Mouse (Mus musculus): ENCODE measurements around the gene Igf1r. TPM values are rescaled to one million over a fixed set of nuclear protein-coding genes. Genes with fewer than 3 reads are reported as not detected.

The Igf1r gene
- polyA plus RNA-seq, 1 experiment from 2014 or later, result 29.7 TPM

- 85% methylated on average over 15 of the region's 15 CpGs for WGBS
- H3K4me2 ChIP-seq (replicated peaks; ENCODE audit: low read depth, low read length), result no peak overlapping the region
- no peaks in the 10 kb centered on the region for H3K9me3 ChIP-seq (ENCODE audit: control insufficient read depth, low read length)
- no peaks in the 10 kb centered on the region for H3K27me3 ChIP-seq (ENCODE audit: control insufficient read depth, insufficient read depth, low read length)
- H3K36me3 ChIP-seq (ENCODE audit: control insufficient read depth, insufficient read depth, low read length), result peaks cover 84% of the 10 kb centered on the region
- H3K4me1 ChIP-seq (ENCODE audit: control insufficient read depth, insufficient read depth, low read length), result no peaks in the 10 kb centered on the region
- H3K27ac ChIP-seq (ENCODE audit: low read depth, low read length), result no peak overlapping the region
- no peak overlapping the region for H3K9ac ChIP-seq (ENCODE audit: low read depth, low read length)
- no peak overlapping the region for H3K4me3 ChIP-seq (ENCODE audit: low read length)
- ATAC-seq (ENCODE audit: low FRiP score, low TSS enrichment), result no peak
These were observed 241.5 kb downstream of the Igf1r start for GRCm38 (mm10) chr7:68193958-68194695.

- Histone ChIP-seq H3K4me2 (replicated peaks; ENCODE audit: low read depth, low read length) (no peak overlapping the region), H3K27me3 (ENCODE audit: control insufficient read depth, insufficient read depth, low read length) (no peaks in the 10 kb centered on the region), H3K9ac (ENCODE audit: low read depth, low read length) (no peak overlapping the region), H3K36me3 (ENCODE audit: control insufficient read depth, insufficient read depth, low read length) (peaks cover 78% of the 10 kb centered on the region), H3K27ac (ENCODE audit: low read depth, low read length) (no peak overlapping the region), H3K9me3 (ENCODE audit: control insufficient read depth, low read length) (no peaks in the 10 kb centered on the region), H3K4me3 (ENCODE audit: low read length) (no peak overlapping the region), H3K4me1 (ENCODE audit: control insufficient read depth, insufficient read depth, low read length) (no peaks in the 10 kb centered on the region)
- no peak for ATAC-seq (ENCODE audit: low FRiP score, low TSS enrichment)
- WGBS, result 94% methylated on average over 7 of the region's 7 CpGs
These were observed 247.0 kb downstream of the Igf1r start for GRCm38 (mm10) chr7:68199609-68200008.

- Histone ChIP-seq H3K36me3 (ENCODE audit: control insufficient read depth, insufficient read depth, low read length) (peaks cover 71% of the 10 kb centered on the region), H3K9ac (ENCODE audit: low read depth, low read length) (no peak overlapping the region), H3K9me3 (ENCODE audit: control insufficient read depth, low read length) (no peaks in the 10 kb centered on the region), H3K27me3 (ENCODE audit: control insufficient read depth, insufficient read depth, low read length) (no peaks in the 10 kb centered on the region), H3K4me2 (replicated peaks; ENCODE audit: low read depth, low read length) (no peak overlapping the region), H3K4me1 (ENCODE audit: control insufficient read depth, insufficient read depth, low read length) (no peaks in the 10 kb centered on the region), H3K4me3 (ENCODE audit: low read length) (no peak overlapping the region), H3K27ac (ENCODE audit: low read depth, low read length) (no peak overlapping the region)
- ATAC-seq (ENCODE audit: low FRiP score, low TSS enrichment), result no peak
- WGBS, result 92% methylated on average over 8 of the region's 8 CpGs
These were observed 253.3 kb downstream of the Igf1r start for GRCm38 (mm10) chr7:68205776-68206427.

GRCm38 (mm10) chr7:68209039-68209438 lies 256.4 kb downstream of the Igf1r start:
- H3K36me3 ChIP-seq (ENCODE audit: control insufficient read depth, insufficient read depth, low read length), result peaks cover 72% of the 10 kb centered on the region
- ATAC-seq (ENCODE audit: low FRiP score, low TSS enrichment), result no peak

GRCm38 (mm10) chr7:68210417-68210816 lies 257.8 kb downstream of the Igf1r start:
- Histone ChIP-seq H3K27ac (ENCODE audit: low read depth, low read length) (no peak overlapping the region), H3K4me2 (replicated peaks; ENCODE audit: low read depth, low read length) (no peak overlapping the region), H3K36me3 (ENCODE audit: control insufficient read depth, insufficient read depth, low read length) (peaks cover 74% of the 10 kb centered on the region), H3K4me1 (ENCODE audit: control insufficient read depth, insufficient read depth, low read length) (no peaks in the 10 kb centered on the region), H3K9me3 (ENCODE audit: control insufficient read depth, low read length) (no peaks in the 10 kb centered on the region), H3K4me3 (ENCODE audit: low read length) (no peak overlapping the region), H3K9ac (ENCODE audit: low read depth, low read length) (no peak overlapping the region), H3K27me3 (ENCODE audit: control insufficient read depth, insufficient read depth, low read length) (no peaks in the 10 kb centered on the region)
- WGBS, result 81% methylated on average over 4 of the region's 4 CpGs
- no peak for ATAC-seq (ENCODE audit: low FRiP score, low TSS enrichment)

More at GRCm38 (mm10) chr7:68209039-68209438, 256.4 kb downstream of the Igf1r start:
- no peaks in the 10 kb centered on the region for H3K27me3 ChIP-seq (ENCODE audit: control insufficient read depth, insufficient read depth, low read length)
- H3K4me1 ChIP-seq (ENCODE audit: control insufficient read depth, insufficient read depth, low read length), result no peaks in the 10 kb centered on the region
- no peaks in the 10 kb centered on the region for H3K9me3 ChIP-seq (ENCODE audit: control insufficient read depth, low read length)
- no peak overlapping the region for H3K4me3 ChIP-seq (ENCODE audit: low read length)
- no peak overlapping the region for H3K27ac ChIP-seq (ENCODE audit: low read depth, low read length)
- WGBS, result 95% methylated on average over 6 of the region's 6 CpGs
- H3K9ac ChIP-seq (ENCODE audit: low read depth, low read length), result no peak overlapping the region
- no peak overlapping the region for H3K4me2 ChIP-seq (replicated peaks; ENCODE audit: low read depth, low read length)

GRCm38 (mm10) chr7:68211883-68212282 lies 259.3 kb downstream of the Igf1r start:
- H3K4me1 ChIP-seq (ENCODE audit: control insufficient read depth, insufficient read depth, low read length), result no peaks in the 10 kb centered on the region
- H3K4me2 ChIP-seq (replicated peaks; ENCODE audit: low read depth, low read length), result no peak overlapping the region
- ATAC-seq (ENCODE audit: low FRiP score, low TSS enrichment), result no peak
- H3K36me3 ChIP-seq (ENCODE audit: control insufficient read depth, insufficient read depth, low read length), result peaks cover 79% of the 10 kb centered on the region
- H3K27me3 ChIP-seq (ENCODE audit: control insufficient read depth, insufficient read depth, low read length), result no peaks in the 10 kb centered on the region
- H3K9ac ChIP-seq (ENCODE audit: low read depth, low read length), result no peak overlapping the region
- WGBS, result 85% methylated on average over 7 of the region's 7 CpGs
- no peak overlapping the region for H3K27ac ChIP-seq (ENCODE audit: low read depth, low read length)
- no peak overlapping the region for H3K4me3 ChIP-seq (ENCODE audit: low read length)
- H3K9me3 ChIP-seq (ENCODE audit: control insufficient read depth, low read length), result no peaks in the 10 kb centered on the region

GRCm38 (mm10) chr7:68213842-68214241 lies 261.2 kb downstream of the Igf1r start:
- Histone ChIP-seq H3K27me3 (ENCODE audit: control insufficient read depth, insufficient read depth, low read length) (no peaks in the 10 kb centered on the region), H3K36me3 (ENCODE audit: control insufficient read depth, insufficient read depth, low read length) (peaks cover 73% of the 10 kb centered on the region), H3K27ac (ENCODE audit: low read depth, low read length) (no peak overlapping the region), H3K9me3 (ENCODE audit: control insufficient read depth, low read length) (no peaks in the 10 kb centered on the region), H3K4me1 (ENCODE audit: control insufficient read depth, insufficient read depth, low read length) (no peaks in the 10 kb centered on the region), H3K4me2 (replicated peaks; ENCODE audit: low read depth, low read length) (no peak overlapping the region), H3K9ac (ENCODE audit: low read depth, low read length) (no peak overlapping the region), H3K4me3 (ENCODE audit: low read length) (no peak overlapping the region)
- ATAC-seq (ENCODE audit: low FRiP score, low TSS enrichment), result no peak
- 85% methylated on average over 5 of the region's 5 CpGs for WGBS

- ATAC-seq (ENCODE audit: low FRiP score, low TSS enrichment), result no peak
- WGBS, result 75% methylated on average over 18 of the region's 18 CpGs
- Histone ChIP-seq H3K9me3 (ENCODE audit: control insufficient read depth, low read length) (no peaks in the 10 kb centered on the region), H3K27me3 (ENCODE audit: control insufficient read depth, insufficient read depth, low read length) (no peaks in the 10 kb centered on the region), H3K4me3 (ENCODE audit: low read length) (no peak overlapping the region), H3K27ac (ENCODE audit: low read depth, low read length) (no peak overlapping the region), H3K36me3 (ENCODE audit: control insufficient read depth, insufficient read depth, low read length) (peaks cover 73% of the 10 kb centered on the region), H3K4me1 (ENCODE audit: control insufficient read depth, insufficient read depth, low read length) (no peaks in the 10 kb centered on the region), H3K4me2 (replicated peaks; ENCODE audit: low read depth, low read length) (no peak overlapping the region), H3K9ac (ENCODE audit: low read depth, low read length) (no peak overlapping the region)
These were observed 263.0 kb downstream of the Igf1r start for GRCm38 (mm10) chr7:68215522-68216070.

- Histone ChIP-seq H3K4me2 (replicated peaks; ENCODE audit: low read depth, low read length) (no peak overlapping the region), H3K4me3 (ENCODE audit: low read length) (no peak overlapping the region), H3K27ac (ENCODE audit: low read depth, low read length) (no peak overlapping the region), H3K4me1 (ENCODE audit: control insufficient read depth, insufficient read depth, low read length) (peaks cover 9% of the 10 kb centered on the region), H3K9ac (ENCODE audit: low read depth, low read length) (no peak overlapping the region), H3K9me3 (ENCODE audit: control insufficient read depth, low read length) (no peaks in the 10 kb centered on the region), H3K27me3 (ENCODE audit: control insufficient read depth, insufficient read depth, low read length) (no peaks in the 10 kb centered on the region), H3K36me3 (ENCODE audit: control insufficient read depth, insufficient read depth, low read length) (peaks cover 53% of the 10 kb centered on the region)
- ATAC-seq (ENCODE audit: low FRiP score, low TSS enrichment), result no peak
- 93% methylated on average over 11 of the region's 11 CpGs for WGBS
These were observed 266.3 kb downstream of the Igf1r start for GRCm38 (mm10) chr7:68218879-68219278.

All from kidney, embryonic 14.5 days (tissue).